Mouse (Mus musculus) spleen, adult 2 months (tissue): ENCODE measurements around the gene Robo3. TPM values are rescaled to one million over a fixed set of nuclear protein-coding genes. Genes with fewer than 3 reads are reported as not detected.

Experiments
- DNase-seq, 2 experiments: peaks; one replicate each; pipeline versions ENCODE4 v3.0.0 to v3.0.0-alpha.2; 2012 to 2021; ENCODE audit warnings: low spot score in 2 of 2, low read depth in 1 of 2
- H3K27ac ChIP-seq: fragments of 200-500 bp; 2 replicates; pipeline ENCODE4 v1.5.1; 2012; ENCODE audit warnings: low read length, inconsistent platforms; ENCODE audit not compliant: insufficient read depth
- H3K27me3 ChIP-seq: fragments of 200-500 bp; 2 replicates; pipeline ENCODE4 v1.6.1; 2012; ENCODE audit warnings: mild to moderate bottlenecking, moderate library complexity, low read length, inconsistent platforms; ENCODE audit not compliant: control insufficient read depth, insufficient read depth
- H3K36me3 ChIP-seq: fragments of 200-500 bp; 2 replicates; pipeline ENCODE4 v1.6.1; 2012; ENCODE audit warnings: mild to moderate bottlenecking, low read length, inconsistent platforms; ENCODE audit not compliant: control insufficient read depth, insufficient read depth
- H3K4me1 ChIP-seq: fragments of 200-500 bp; 2 replicates; pipeline ENCODE4 v1.6.1; 2011; ENCODE audit warnings: inconsistent platforms; ENCODE audit not compliant: control insufficient read depth, insufficient read depth, insufficient read length
- H3K4me3 ChIP-seq: fragments of 200-500 bp; 2 replicates; pipeline ENCODE4 v1.5.1; 2011; ENCODE audit warnings: mild to moderate bottlenecking, inconsistent platforms; ENCODE audit not compliant: insufficient read depth, insufficient read length; ENCODE audit errors: extremely low read depth
- CTCF ChIP-seq: fragments of 200-500 bp; IDR thresholded peaks from 2 replicates; pipeline ENCODE4 v1.5.1; 2011; ENCODE audit warnings: mild to moderate bottlenecking, inconsistent platforms; ENCODE audit not compliant: insufficient read depth, insufficient read length, insufficient replicate concordance; ENCODE audit errors: extremely low read depth
- POLR2A ChIP-seq: fragments of 200-500 bp; IDR thresholded peaks from 2 replicates; pipeline ENCODE4 v1.6.1; 2011; ENCODE audit warnings: low read depth, low read length, inconsistent platforms
- WGBS: fragments of 180-500 bp; shearing (Covaris S2); methylation state at CpG from one replicate; pipeline ENCODE4 v1.1.7; 2018; 5-methylcytosine and 5-hydroxymethylcytosine counted together
- polyA plus RNA-seq: library from polyadenylated mRNA; depleted of rRNA; stranded (reverse); fragments of >200 nt; gene quantifications from 2 replicates; pipeline ENCODE4 v1.2.3, GENCODE M21; 2012

Robo3 gene
- polyA plus RNA-seq, 1 experiment = 0.81 TPM

DNA sequence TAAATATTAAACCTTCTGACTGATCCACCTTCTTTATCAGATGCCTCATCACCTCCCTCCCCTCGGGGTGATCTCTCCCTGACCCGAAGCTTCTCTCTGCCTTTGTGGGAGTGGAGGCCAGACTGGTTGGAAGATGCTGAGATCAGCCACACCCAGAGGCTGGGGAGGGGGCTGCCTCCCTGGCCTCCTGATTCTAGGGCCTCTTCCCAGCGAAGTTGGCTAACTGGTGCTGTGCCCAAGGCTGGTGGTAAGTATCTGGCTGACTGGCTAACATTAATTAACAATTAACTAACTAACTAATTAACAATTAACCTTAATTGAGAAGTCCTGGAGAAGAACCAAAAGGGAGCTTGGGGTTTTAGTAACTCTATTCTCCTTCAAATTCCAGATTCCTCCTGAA is 20.1 kb downstream of the Robo3 start:
- 71% methylated on average over 3 of the region's 3 CpGs for WGBS
- H3K27me3 ChIP-seq = no peaks in the 10 kb centered on the region
- TF ChIP-seq CTCF (no peak), POLR2A (no peak)
- H3K36me3 ChIP-seq = no peaks in the 10 kb centered on the region
- H3K27ac ChIP-seq = no peak overlapping the region
- H3K4me3 ChIP-seq = no peak overlapping the region
- no peaks in the 10 kb centered on the region for H3K4me1 ChIP-seq
- DNase-seq = no peak

DNA sequence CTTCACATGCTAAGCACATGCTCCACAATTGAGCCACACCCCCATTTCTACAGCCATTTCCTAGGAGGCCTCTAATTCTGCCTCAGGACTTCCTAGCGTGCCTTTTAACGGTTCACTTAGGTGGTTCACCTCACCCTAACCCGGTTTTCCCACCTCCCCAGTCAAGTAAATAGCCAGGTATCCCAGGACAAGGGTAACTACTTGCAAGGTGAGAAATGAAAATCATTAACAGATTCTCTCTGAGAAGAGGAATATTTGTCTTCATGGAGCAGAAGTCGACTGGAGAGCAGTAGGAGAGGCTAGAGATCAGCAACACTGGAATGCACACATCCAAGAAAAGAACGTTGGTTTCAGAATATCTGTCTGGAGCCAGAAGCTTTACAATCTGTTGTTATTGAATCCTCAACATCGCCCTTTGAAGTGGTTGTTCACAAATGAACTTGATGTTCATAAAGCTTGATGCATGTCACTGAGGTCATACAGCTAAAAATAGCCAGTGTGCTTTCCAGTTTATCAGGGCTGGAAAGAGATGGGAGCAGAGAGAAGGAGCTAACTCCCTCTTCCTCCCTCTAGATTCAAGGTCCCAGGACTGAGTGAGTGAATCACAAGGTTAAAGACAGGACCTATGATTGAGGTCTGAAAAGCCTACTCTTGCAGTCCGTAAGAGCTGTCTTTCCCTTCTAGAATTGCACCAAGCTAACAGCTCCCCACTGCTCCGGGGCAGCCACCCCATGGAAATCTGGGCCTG is 23.2 kb downstream of the Robo3 start:
- 80% methylated on average over 8 of the region's 8 CpGs for WGBS
- TF ChIP-seq POLR2A (no peak), CTCF (no peak)
- Histone ChIP-seq H3K4me3 (no peak overlapping the region), H3K4me1 (no peaks in the 10 kb centered on the region), H3K27ac (no peak overlapping the region), H3K27me3 (no peaks in the 10 kb centered on the region), H3K36me3 (no peaks in the 10 kb centered on the region)
- DNase-seq = no peak

DNA sequence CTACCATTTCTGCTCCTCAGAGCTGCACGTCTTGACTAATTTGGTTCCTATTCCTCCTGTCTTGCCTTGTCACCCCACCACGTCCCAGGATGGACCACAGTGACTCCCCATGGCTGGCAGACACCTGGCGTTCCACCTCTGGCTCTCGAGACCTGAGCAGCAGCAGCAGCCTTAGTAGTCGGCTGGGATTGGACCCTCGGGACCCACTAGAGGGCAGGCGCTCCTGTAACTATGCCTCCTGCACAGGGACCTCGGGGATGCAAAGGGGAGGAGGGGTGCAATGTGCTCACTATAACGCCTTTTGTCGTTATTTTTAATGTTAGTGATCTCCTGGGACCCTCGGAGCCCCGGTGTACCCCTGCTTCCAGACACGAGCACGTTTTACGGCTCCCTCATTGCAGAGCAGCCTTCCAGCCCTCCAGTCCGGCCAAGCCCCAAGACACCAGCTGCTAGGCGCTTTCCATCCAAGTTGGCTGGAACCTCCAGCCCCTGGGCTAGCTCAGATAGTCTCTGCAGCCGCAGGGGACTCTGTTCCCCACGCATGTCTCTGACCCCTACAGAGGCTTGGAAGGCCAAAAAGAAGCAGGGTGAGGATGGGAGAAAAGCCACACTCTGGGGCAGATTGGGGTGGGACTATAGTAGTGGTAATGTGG is 25.1 kb downstream of the Robo3 start:
- H3K36me3 ChIP-seq = no peaks in the 10 kb centered on the region
- no peak overlapping the region for H3K27ac ChIP-seq
- H3K4me1 ChIP-seq = no peaks in the 10 kb centered on the region
- 82% methylated on average over 19 of the region's 19 CpGs for WGBS
- DNase-seq = no peak
- TF ChIP-seq CTCF (no peak), POLR2A (no peak)
- no peaks in the 10 kb centered on the region for H3K27me3 ChIP-seq
- no peak overlapping the region for H3K4me3 ChIP-seq

DNA sequence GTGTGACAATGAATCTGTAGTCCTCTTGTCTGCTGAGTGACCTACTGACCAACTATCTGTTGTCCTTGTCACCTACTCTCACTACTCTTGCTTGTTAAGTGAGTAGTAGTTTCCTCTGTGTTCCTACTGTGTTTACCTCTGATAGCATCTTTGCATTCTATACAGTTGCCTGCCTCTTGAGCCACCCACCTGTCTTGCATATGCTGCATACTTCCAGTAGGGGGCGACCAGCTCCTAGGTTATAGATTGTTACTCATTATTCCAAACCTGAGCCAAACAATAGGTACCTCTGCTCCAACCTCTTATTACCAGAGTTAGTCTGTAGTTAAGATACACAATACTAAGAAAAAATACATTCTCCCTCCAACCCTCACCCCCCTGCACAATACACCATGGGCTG is 26.7 kb downstream of the Robo3 start:
- WGBS = 0% methylated on average over 1 of the region's 1 CpGs
- TF ChIP-seq POLR2A (no peak), CTCF (peak; percentile 48; the same call in 1 of the 2 replicates)
- Histone ChIP-seq H3K4me1 (no peaks in the 10 kb centered on the region), H3K36me3 (no peaks in the 10 kb centered on the region), H3K27ac (no peak overlapping the region), H3K4me3 (no peak overlapping the region), H3K27me3 (no peaks in the 10 kb centered on the region)
- DNase-seq = no peak

DNA sequence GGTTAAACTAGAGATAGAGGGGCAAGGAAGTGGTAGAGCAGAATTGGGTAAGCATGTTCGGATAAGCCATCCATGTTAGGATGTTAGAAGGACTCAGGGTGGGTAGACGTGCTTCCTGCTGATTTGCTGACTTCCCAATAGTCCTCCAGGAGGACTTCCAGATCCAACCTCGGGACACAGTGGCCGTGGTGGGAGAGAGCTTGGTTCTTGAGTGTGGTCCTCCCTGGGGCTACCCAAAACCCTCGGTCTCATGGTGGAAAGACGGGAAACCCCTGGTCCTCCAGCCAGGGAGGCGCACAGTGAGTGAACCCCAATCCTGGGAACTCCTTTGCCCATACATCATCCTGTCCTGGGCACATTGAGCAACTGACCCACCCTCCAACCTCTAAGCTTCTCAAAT is 30.0 kb downstream of the Robo3 start:
- H3K36me3 ChIP-seq = no peaks in the 10 kb centered on the region
- no peak overlapping the region for H3K27ac ChIP-seq
- WGBS = 83% methylated on average over 7 of the region's 7 CpGs
- TF ChIP-seq POLR2A (no peak), CTCF (no peak)
- H3K4me1 ChIP-seq = no peaks in the 10 kb centered on the region
- no peak for DNase-seq
- no peak overlapping the region for H3K4me3 ChIP-seq
- H3K27me3 ChIP-seq = no peaks in the 10 kb centered on the region

DNA sequence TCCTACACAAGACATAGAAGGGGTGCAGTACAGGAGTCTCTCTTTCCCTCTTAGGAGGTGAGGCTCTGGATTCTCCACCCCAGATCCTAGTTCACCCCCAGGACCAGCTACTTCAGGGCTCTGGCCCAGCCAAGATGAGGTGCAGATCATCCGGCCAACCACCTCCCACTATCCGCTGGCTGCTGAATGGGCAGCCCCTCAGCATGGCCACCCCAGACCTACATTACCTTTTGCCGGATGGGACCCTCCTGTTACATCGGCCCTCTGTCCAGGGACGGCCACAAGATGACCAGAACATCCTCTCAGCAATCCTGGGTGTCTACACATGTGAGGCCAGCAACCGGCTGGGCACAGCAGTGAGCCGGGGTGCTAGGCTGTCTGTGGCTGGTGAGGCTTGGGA is 30.5 kb downstream of the Robo3 start:
- Histone ChIP-seq H3K4me1 (no peaks in the 10 kb centered on the region), H3K4me3 (peak overlapping the region; percentile 11; the same call in 1 of the 2 replicates), H3K27ac (0 out of 2 replicates have a peak overlapping the region, but pooled peaks have one; percentile 25), H3K27me3 (no peaks in the 10 kb centered on the region), H3K36me3 (no peaks in the 10 kb centered on the region)
- TF ChIP-seq CTCF (no peak), POLR2A (no peak)
- DNase-seq = no peak
- WGBS = 62% methylated on average over 7 of the region's 7 CpGs

DNA sequence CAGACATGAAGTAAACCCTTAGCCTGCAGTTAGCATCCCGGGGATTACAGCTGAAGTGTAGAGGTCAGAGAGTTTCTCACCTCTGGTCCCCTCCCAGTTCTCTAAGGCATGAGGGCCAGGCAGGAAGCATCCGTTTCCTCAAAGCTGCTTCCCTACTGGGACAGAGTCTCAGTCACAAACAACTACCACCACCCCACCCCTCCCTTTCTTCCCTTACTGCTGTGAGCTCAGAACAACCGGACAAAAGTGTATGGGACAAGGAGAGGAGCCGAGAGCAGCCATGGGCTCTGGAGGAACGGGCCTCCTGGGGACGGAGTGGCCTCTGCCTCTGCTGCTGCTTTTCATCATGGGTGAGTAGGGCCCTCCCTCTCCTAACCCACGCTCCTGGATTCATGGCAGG is 31.2 kb downstream of the Robo3 start, which contains the start of gene Robo4:
TSS of gene Robo4 (plus strand) at position 96 of the 400 bp plus-strand sequence.
- TF ChIP-seq CTCF (no peak), POLR2A (no peak)
- DNase-seq = no peak
- H3K27me3 ChIP-seq = no peaks in the 10 kb centered on the region
- H3K27ac ChIP-seq = 0 out of 2 replicates have a peak within 1 kb of the TSS, but pooled peaks have one; percentile 25
- H3K36me3 ChIP-seq = no peaks in the 10 kb centered on the region
- 10% methylated on average over 7 of the region's 7 CpGs for WGBS
- no peaks in the 10 kb centered on the region for H3K4me1 ChIP-seq
- H3K4me3 ChIP-seq = peak within 1 kb of the TSS; percentile 21; the same call in 1 of the 2 replicates
